Mouse (Mus musculus) G1E (cell line): ENCODE measurements around the gene Mrpl36. TPM values are rescaled to one million over a fixed set of nuclear protein-coding genes. Genes with fewer than 3 reads are reported as not detected.
A peak's percentile ranks its signal among the peaks of the same experiment; 100 is the strongest.

ENCODE experiments used
- ATAC-seq: 2 replicates; pipeline ENCODE4 v1.8.0; 2016; ENCODE audit warnings: mild to moderate bottlenecking; ENCODE audit not compliant: insufficient number of reproducible peaks, poor library complexity, low FRiP score, severe bottlenecking; ENCODE audit errors: extremely low read depth
- DNase-seq: peaks from one replicate; pipeline ENCODE4 v3.0.0; 2012; ENCODE audit warnings: low spot score
- H3K27me3 ChIP-seq: 2 replicates; pipeline ENCODE4 v1.6.1; 2012; ENCODE audit warnings: mild to moderate bottlenecking, low read length, inconsistent platforms; ENCODE audit not compliant: insufficient read depth
- H3K36me3 ChIP-seq: replicated peaks from 2 replicates; pipeline ENCODE3; 2012; ENCODE audit warnings: mild to moderate bottlenecking, inconsistent platforms
- H3K4me1 ChIP-seq: 2 replicates; pipeline ENCODE4 v1.6.1; 2012; ENCODE audit warnings: low read depth, low read length, inconsistent platforms, mixed read lengths; ENCODE audit not compliant: insufficient read depth
- H3K4me3 ChIP-seq: 2 replicates; pipeline ENCODE4 v1.5.1; 2012; ENCODE audit warnings: low read depth, mild to moderate bottlenecking, inconsistent platforms, low read length, moderate library complexity, mixed read lengths
- H3K9me3 ChIP-seq: replicated peaks from 2 replicates; pipeline ENCODE4 v1.6.1; 2012; ENCODE audit warnings: inconsistent platforms
- CTCF ChIP-seq: IDR thresholded peaks from 2 replicates; pipeline ENCODE4 v1.5.1; 2012; ENCODE audit warnings: low read depth, low read length, inconsistent platforms, mixed read lengths
- GATA1 ChIP-seq: IDR thresholded peaks from 2 replicates; pipeline ENCODE4 v1.6.1; 2012; ENCODE audit warnings: borderline replicate concordance, low read length, inconsistent platforms, mixed read lengths
- GATA2 ChIP-seq: IDR thresholded peaks from 2 replicates; pipeline ENCODE4 v1.6.1; 2012; ENCODE audit warnings: low read depth, low read length, inconsistent platforms, borderline replicate concordance
- POLR2AphosphoS5 ChIP-seq: IDR thresholded peaks from 2 replicates; pipeline ENCODE4 v1.6.1; 2012; ENCODE audit warnings: low read depth, low read length, inconsistent platforms; ENCODE audit not compliant: insufficient replicate concordance
- TAL1 ChIP-seq: conservative IDR thresholded peaks from 2 replicates; pipeline ENCODE4 v1.6.1; 2012; ENCODE audit warnings: low read depth, low read length, inconsistent platforms, mixed read lengths
- polyA plus RNA-seq: library from polyadenylated mRNA; stranded (reverse); fragments of >175 nt; gene quantifications from 2 replicates; pipeline ENCODE4 v1.2.3, GENCODE M21; 2012
- total RNA-seq, 2 experiments: library from RNA; stranded (forward) in 1 of 2; stranded (reverse) in 1 of 2; fragments of 200-1000 nt in 1 of 2; fragments of >200 nt in 1 of 2; fragmentation: Nextera tagmentation in 1 of 2; gene quantifications; 2 replicates each; pipeline ENCODE4 v1.2.3; 2014 to 2017

Gene Mrpl36
- total and polyA plus RNA-seq, 3 experiments = 30.5 to 56.7 (median 37.3) TPM

- no peaks in the 10 kb centered on the region for H3K4me1 ChIP-seq
- ATAC-seq (no peak), DNase-seq (no peak)
- peaks cover 24% of the 10 kb centered on the region for H3K9me3 ChIP-seq
- no peak overlapping the region for H3K4me3 ChIP-seq
- no peaks in the 10 kb centered on the region for H3K27me3 ChIP-seq
- H3K36me3 ChIP-seq = no peaks in the 10 kb centered on the region
- no peak for TF ChIP-seq TAL1
- TF ChIP-seq CTCF = peak; percentile 33; the same call in 1 of the 2 replicates
- no peak for TF ChIP-seq POLR2AphosphoS5
- no peak for TF ChIP-seq GATA1
- no peak for TF ChIP-seq GATA2
Observed at GRCm38 (mm10) chr13:73345102-73345890, 17.0 kb downstream of the Mrpl36 start.

GRCm38 (mm10) chr13:73346131-73346530, 17.8 kb downstream of the Mrpl36 start:
- Histone ChIP-seq H3K27me3 (no peaks in the 10 kb centered on the region), H3K36me3 (no peaks in the 10 kb centered on the region), H3K4me3 (no peak overlapping the region), H3K4me1 (no peaks in the 10 kb centered on the region), H3K9me3 (peaks cover 20% of the 10 kb centered on the region)
- DNase-seq (no peak), ATAC-seq (no peak)
- TF ChIP-seq GATA1 (no peak), CTCF (no peak), GATA2 (no peak), POLR2AphosphoS5 (no peak), TAL1 (no peak)

- no peak for DNase-seq
- Histone ChIP-seq H3K4me1 (no peaks in the 10 kb centered on the region), H3K9me3 (peaks cover 20% of the 10 kb centered on the region), H3K36me3 (no peaks in the 10 kb centered on the region), H3K4me3 (no peak overlapping the region), H3K27me3 (no peaks in the 10 kb centered on the region)
- no peak for ATAC-seq
- TF ChIP-seq GATA1 (no peak), POLR2AphosphoS5 (no peak), GATA2 (no peak), CTCF (no peak), TAL1 (no peak)
Observed at GRCm38 (mm10) chr13:73346743-73347142, 18.4 kb downstream of the Mrpl36 start.

GRCm38 (mm10) chr13:73347171-73347570, 18.9 kb downstream of the Mrpl36 start:
- ATAC-seq (no peak), DNase-seq (no peak)
- Histone ChIP-seq H3K9me3 (peaks cover 18% of the 10 kb centered on the region), H3K27me3 (no peaks in the 10 kb centered on the region), H3K36me3 (no peaks in the 10 kb centered on the region), H3K4me3 (no peak overlapping the region), H3K4me1 (no peaks in the 10 kb centered on the region)
- TF ChIP-seq POLR2AphosphoS5 (no peak), CTCF (no peak), GATA2 (no peak), TAL1 (no peak), GATA1 (no peak)

GRCm38 (mm10) chr13:73347922-73348650, 19.8 kb downstream of the Mrpl36 start:
- peaks cover 20% of the 10 kb centered on the region for H3K9me3 ChIP-seq
- H3K4me3 ChIP-seq = no peak overlapping the region
- DNase-seq (no peak), ATAC-seq (no peak)
- TF ChIP-seq GATA2 (no peak), CTCF (no peak), GATA1 (no peak), POLR2AphosphoS5 (no peak), TAL1 (no peak)
- H3K27me3 ChIP-seq = no peaks in the 10 kb centered on the region
- no peaks in the 10 kb centered on the region for H3K36me3 ChIP-seq
- no peaks in the 10 kb centered on the region for H3K4me1 ChIP-seq

- DNase-seq (no peak), ATAC-seq (no peak)
Observed at GRCm38 (mm10) chr13:73350741-73351140, 22.4 kb downstream of the Mrpl36 start.

More at GRCm38 (mm10) chr13:73350741-73351140, 22.4 kb downstream of the Mrpl36 start:
- Histone ChIP-seq H3K27me3 (no peaks in the 10 kb centered on the region), H3K9me3 (peaks cover 29% of the 10 kb centered on the region), H3K4me1 (no peaks in the 10 kb centered on the region), H3K36me3 (no peaks in the 10 kb centered on the region), H3K4me3 (no peak overlapping the region)
- no peak for TF ChIP-seq GATA2
- TF ChIP-seq TAL1 = no peak
- TF ChIP-seq GATA1 = no peak
- no peak for TF ChIP-seq POLR2AphosphoS5
- no peak for TF ChIP-seq CTCF
